Mouse (Mus musculus) neural tube, embryonic 10.5 days (tissue): ENCODE data around the gene Methig1.
"Not testable (repeated sequence)": the region's sequence is repeated elsewhere in the genome, so short reads cannot be mapped to it uniquely, and the experiment has no call there.

Experiments
- DNase-seq: peaks from one replicate; pipeline ENCODE4 v3.0.0-alpha.2; 2017; ENCODE audit warnings: low spot score; ENCODE audit errors: extremely low spot score

Gene Methig1

GRCm38 (mm10) chr15:100337328-100337727 is 15.6 kb upstream of the Methig1 start:
- not testable (repeated sequence) for DNase-seq

- not testable (repeated sequence) for DNase-seq
These were observed 15.1 kb upstream of the Methig1 start for GRCm38 (mm10) chr15:100337847-100338246.

DNA sequence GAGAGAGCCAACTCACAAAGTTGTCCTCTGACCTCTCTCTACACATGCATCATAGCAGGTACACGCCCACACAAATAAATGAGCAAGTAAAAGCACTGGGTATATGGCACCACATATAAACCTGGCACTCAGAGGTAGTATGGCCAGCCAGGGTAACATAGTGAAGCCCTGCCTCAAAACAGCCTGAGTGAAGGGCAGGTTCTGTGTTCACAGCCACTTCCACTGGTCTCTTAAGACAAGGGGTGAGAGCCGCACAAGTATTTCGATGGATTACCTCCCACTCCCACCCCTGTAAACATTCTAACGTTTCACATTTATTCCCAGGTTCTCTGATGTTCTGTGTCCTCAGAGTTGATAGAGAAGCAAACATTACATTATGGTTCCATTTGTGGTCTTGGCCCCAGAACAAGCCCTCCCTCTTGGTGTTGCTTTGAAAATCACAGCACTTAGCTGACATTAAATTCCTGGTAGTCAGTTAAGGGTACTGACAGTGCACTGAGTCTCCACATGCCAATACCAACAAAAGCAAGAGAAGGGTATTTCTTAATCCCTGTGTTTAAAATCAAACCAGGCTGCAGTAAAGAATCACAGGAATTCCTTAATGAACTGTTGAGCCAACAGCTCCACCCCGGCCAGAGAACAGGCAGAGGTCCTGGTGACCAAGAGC is 11.5 kb upstream of the Methig1 start:
- DNase-seq, result not testable (repeated sequence)

GRCm38 (mm10) chr15:100345484-100345883 is 7.5 kb upstream of the Methig1 start:
- no peak for DNase-seq

DNA sequence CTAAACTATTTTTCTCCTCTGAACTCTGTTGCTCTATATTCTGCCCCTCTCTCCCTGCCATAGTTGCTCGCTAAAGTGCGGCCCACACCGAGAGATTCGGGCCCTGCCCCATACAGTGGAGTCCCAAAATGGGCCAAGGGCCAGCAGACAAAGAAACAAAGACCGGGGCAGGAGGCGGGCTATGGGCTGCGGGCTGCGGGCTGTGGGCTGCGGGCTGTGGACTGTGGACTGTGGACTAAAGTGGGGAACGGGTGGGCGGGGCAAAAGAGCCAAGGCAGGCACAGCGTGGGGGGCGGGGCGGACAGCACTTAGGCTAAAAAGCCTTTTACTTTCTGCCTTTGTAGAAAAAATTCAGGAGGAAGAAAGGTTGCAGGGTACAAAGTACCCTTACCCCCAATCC is 6.2 kb upstream of the Methig1 start:
- no peak for DNase-seq

DNA sequence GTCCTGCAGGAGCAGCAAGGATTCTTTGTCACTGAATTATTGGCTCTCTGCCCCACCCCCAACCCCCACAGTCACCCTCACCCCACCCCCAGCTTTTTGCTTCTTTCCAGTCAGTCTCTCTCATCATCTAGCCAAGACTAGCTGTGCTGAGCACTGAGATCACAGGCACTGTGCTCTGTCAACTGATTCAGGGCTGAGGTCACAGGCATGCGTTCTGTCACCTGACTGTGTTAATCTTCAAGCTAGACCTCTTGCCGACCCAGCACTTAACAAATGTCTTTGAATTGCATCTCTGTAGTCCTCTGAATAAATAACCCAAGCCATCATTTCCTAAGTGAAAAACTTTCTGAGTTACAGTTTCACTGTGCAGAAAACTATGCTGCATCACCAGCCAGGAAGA is 3.5 kb upstream of the Methig1 start:
- DNase-seq, result no peak

DNA sequence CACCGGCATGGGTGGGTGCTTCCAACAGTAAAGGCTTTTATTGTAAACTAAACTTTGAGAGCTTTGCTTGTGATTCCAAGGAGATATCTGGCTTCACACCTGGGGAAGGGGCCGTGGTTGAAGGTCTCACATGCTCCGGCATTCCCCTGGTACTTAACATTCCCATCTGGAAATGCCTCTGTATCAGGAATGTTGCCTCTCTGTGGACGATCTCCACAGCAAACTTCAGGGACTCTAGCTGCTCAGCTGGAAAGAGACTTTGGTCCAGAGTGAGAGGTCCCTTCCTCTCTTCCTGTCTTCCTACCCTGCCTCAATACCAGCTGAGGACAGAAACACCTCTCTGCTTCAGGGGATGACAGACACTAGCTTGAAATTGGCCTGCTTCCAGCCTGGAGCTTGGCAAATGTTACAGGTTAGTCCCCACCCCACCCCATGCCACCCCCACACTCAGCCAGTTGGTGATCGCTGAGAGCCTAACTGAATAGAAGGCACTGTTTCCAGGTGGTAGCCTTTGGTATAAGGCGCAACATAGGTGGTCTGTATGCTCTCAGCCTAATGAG is 1.4 kb upstream of the Methig1 start:
- DNase-seq, result no peak

DNA sequence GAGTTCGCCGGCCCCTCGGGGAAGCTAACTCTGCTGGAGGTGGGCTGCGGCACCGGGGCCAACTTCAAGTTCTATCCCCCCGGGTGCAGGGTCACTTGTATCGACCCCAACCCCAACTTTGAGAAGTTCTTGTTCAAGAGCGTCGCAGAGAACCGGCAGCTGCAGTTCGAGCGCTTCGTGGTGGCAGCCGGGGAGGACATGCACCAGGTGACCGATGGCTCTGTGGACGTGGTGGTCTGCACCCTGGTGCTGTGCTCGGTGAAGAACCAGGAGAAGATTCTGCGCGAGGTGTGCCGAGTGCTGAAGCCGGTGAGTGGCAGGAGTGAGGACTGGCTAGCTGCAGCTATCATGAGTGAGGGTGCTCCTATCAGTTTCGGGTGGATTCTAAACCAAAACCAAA is 450 bp downstream of the Methig1 start:
- DNase-seq, result not testable (repeated sequence)

GRCm38 (mm10) chr15:100355876-100356275 is 2.9 kb downstream of the Methig1 start:
- DNase-seq, result no peak

GRCm38 (mm10) chr15:100364242-100364641 is 11.3 kb downstream of the Methig1 start, which contains the start of gene Higd1c:
Gene Higd1c, plus strand, starts transcription at chr15:100364542.
- no peak for DNase-seq

DNA sequence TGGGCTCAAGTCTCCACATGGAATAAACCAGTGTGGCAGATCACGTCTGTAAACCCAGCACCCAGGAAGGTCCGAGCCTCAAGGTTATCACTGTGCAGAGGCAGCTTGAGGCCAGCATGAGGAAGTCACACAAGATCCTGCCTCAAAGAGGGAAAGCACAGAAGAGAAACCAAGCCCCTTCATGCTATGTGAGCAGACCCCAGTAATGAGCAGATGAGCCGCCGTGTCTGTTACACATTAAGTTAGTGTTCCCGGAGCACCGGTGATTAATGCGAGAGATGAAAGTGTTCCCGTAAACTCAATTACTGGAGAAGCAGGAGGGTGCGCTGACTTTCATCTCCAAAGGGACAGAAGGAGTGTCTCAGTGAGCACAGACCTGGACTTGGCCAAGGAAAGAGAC is 13.0 kb downstream of the Methig1 start:
- not testable (repeated sequence) for DNase-seq

DNA sequence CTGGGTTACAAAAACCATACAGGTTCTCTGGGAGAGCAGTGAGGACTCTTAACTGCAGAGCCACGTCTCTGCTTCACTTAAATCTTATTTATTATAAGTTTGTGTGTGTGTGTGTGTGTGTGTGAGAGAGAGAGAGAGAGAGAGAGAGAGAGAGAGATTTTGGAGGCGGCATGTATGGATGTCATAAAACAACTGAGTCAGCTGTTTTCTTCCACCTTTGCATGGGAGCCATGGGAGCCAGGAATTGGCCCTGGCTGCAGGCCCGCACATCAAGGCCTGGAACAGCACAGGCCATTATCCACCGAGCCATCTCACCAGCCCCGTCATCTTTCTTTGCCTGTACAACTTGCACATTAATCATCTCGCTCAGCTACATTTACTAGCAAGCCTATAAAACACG is 14.2 kb downstream of the Methig1 start:
- DNase-seq, result no peak

- DNase-seq, result peak; percentile 49
These were observed 22.1 kb downstream of the Methig1 start for GRCm38 (mm10) chr15:100375066-100375465.

DNA sequence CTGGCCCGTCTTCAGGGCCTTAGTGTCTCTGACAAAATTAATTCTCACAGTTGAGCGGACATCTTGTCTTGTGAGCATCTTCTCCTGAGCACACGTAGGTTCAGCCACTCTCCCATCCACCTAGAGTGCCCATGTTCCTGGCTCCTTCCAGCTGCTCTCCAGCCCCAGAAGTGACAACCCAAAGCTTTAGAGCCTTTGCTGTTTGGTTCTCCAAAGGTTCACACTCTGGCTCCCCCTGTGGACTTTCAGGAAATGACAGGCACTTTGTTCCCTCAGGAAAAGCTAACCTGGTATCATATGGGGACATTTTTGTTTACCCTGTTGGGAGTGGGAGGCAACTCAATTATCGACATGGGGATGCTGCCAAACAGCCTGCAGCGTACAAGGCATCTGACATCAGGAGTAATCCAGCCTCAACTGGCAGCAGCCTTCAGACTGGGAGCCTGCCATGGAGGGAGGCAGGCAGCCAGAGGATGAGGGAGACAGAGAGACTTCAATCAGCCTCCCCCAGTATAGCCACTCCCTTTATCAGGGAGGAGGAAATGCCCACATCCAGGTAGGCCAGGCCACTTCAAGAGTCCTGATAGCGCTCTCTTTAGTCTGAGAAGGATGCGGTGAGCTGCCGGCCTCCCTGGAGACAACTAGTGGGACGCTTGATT is 25.0 kb downstream of the Methig1 start:
- not testable (repeated sequence) for DNase-seq

DNA sequence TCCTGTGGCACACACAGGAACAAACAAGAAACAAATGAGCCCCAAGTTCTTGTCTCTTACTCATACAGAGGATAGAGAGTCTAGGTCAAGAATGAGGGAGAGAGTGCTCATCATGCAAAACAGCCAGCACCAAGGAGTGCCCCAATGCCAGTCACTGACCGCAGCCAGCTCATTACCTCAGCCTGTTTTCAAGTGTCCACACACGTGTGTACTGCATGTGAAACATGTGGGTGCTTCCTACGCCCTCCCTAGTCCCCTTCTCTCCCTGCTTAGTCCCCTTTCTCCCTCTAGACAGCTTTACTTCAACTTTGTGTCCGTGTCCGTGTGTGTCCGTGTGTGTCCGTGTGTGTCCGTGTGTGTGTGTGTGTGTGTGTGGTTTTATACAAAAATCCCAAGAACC is 26.7 kb downstream of the Methig1 start:
- no peak for DNase-seq

DNA sequence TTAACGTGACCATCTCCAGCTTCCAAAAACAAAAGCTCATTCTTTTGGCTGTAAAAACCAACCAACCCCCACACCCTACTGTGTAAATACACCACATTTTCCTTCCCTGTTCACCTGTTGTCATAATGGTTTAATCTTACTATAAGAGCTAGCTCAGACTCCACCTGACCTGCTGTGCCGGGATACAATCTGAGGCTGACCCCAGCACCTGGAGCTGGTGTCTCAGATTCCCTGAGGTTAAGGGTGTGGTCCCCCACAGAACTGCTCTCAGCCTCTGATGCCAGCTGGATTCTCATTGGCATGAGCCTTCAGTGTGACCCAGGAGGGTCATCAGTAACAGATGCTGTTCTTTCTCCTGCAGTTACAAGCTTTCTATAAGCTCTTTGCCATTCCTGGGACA is 27.2 kb downstream of the Methig1 start:
- no peak for DNase-seq

- DNase-seq, result no peak
These were observed 32.8 kb downstream of the Methig1 start for GRCm38 (mm10) chr15:100385705-100386104.

DNA sequence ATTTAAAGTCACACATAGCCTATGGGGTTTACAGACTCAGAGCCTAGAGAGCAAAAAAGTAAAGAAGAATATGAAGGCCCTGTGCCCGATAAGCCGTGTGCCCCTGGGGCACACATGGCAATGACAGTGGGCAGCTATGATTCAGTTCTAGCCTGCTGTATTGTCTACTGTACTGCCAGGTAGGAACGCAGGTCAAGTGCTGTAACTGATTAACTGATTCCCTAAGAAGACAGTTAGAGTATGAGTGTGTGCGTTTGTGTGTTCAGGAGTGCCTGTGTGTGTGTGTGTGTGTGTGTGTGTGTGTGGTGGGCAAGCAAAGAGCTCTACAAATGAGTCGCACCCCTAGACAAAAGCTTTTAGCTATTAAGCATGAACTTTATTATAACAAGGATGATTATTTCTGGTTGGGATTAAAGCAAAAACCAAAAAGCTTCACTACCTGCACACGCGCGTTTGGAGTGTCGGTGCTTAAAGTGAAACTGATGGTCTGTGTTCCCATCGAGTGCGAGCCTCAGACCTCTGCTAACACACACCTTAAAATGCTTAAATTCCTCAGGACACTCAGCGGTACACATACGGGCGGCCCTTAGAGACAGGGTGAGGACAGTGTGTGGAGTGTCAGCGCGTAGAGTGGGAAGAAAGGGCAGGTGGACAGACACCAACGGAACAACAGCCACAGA is 34.7 kb downstream of the Methig1 start:
- DNase-seq, result no peak

DNA sequence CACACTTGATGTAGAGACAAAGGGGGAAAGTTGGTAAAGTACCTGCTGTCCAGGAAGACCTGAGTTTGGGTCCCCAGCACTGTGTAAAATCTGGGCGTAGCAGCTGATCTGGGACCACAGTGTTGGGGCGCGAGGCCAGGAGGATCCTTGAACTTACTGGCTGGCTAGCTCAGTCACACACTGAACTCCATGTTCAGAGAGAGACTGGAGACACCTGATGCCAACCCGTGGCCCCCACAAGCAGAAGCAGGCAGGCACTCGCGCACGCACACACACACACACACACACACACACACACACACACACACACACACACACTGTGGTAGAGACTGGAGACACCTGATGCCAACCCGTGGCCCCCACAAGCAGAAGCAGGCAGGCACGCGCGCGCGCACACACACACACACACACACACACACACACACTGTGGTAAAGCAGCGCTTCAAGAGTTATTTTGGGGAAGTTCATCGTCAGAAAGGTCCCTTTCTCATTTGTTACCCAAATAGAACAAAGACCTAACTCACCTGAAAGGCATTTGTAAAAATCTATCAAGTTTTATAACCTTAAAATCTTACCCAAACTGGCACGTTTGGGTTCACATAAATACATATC is 35.4 kb downstream of the Methig1 start:
- no peak for DNase-seq

GRCm38 (mm10) chr15:100388886-100389285 is 35.9 kb downstream of the Methig1 start:
- no peak for DNase-seq

DNA sequence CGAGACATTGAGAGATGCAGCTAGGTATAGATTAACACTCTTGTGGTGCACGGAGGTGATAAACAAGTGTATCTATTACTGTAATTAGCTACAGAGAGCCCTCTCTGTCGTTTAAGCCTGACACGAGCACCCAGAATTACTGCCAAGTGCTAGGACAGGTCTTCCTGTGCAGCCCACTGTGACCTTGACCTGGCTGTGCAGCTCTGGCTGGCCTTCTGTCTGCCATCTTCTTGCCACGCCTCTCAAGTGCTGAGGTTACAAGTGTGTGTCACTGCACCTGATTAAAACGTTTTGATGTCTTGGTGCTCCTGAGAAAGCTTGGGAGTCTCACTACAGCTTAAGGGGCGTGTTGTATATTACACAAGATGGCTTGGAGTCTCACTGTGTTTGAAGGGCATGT is 38.1 kb downstream of the Methig1 start:
- no peak for DNase-seq

DNA sequence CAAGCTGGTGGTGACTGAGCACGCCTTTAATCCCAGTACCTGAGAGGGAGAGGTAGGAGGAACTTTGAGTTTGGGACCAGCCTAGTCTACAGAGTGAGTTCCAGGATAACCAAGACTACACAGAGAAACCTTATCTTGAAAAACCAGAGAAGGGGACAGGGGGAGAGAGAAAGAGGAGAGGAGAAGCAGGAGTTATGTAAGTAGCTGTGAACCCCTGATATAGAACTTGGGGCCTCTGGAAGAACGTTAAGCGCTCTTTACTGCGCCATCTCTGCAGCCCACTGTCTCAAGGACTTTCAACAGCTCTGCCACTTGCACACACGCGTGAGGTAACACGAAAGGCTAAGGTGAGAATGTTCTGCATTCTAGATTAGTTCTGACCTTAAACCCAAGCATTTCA is 38.6 kb downstream of the Methig1 start:
- DNase-seq, result no peak
